Mouse (Mus musculus) olfactory bulb, adult 2 months (tissue): Measurements from ENCODE around the gene Scnn1a.

Experiments
- CTCF ChIP-seq: fragments of 200-500 bp; IDR thresholded peaks from 2 replicates; pipeline ENCODE4 v1.5.1; 2012; ENCODE audit warnings: low read depth, mild to moderate bottlenecking, low read length, moderate library complexity; ENCODE audit not compliant: insufficient read depth
- POLR2A ChIP-seq: fragments of 200-500 bp; IDR thresholded peaks from 2 replicates; pipeline ENCODE4 v1.6.1; 2012; ENCODE audit warnings: mild to moderate bottlenecking, low read depth, low read length, moderate library complexity; ENCODE audit not compliant: insufficient read depth

DNA sequence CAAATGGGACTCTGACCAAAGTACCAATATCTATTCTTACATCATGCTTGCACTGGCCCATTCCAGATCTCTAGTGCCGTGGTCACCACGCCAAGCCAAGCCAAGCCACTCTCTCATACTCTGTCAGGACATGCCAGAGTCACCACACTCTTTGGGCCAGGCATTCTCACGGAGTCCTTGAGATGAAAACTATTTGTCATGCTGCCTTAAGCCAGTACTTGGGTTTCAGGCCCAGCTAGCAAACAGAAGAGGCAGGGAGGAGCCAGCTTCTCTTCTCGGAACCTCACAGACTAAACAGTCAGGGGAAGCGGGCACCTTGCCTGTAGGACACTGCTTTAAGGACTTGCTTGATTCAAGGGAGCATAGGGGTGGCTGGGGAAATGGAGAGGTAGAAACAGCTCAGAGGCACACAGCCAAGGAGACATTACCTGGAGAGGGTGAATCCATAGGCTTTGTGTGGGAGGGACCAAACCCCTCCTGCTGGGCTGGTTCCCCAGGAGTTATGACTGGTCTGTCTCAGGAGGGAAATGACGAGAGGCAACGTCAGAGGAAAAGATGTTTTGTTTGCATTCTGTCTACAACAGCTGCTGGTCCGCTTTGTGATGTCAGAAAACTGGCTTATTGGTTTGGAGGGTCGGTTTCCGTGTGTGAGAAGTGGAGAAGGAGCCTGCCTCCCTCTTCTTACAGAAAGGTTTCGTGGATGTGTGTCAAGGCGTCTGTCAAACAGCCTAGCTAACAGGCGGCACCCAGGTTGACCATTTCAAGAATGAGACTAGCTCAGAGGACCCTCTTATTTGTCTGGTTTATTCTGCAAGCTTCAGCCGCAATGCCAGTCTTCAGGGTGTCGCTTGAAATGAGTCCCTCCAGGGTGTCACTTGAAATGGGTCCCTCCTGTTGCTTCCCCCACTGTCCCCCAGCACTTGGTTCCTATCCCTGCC lies 1.2 kb upstream of the Scnn1a start:
- TF ChIP-seq CTCF (no peak), POLR2A (no peak)
